Mouse (Mus musculus): ENCODE data around the gene Spata31d1b.
"Not testable (repeated sequence)": the region's sequence is repeated elsewhere in the genome, so short reads cannot be mapped to it uniquely, and the experiment has no call there.

The Spata31d1b gene

GRCm38 (mm10) chr13:59711984-59712383, at the start of gene Spata31d1b:
TSS of gene Spata31d1b (plus strand) at chr13:59712284.
- not testable (repeated sequence) for DNase-seq

GRCm38 (mm10) chr13:59663939-59664712, 48.0 kb upstream of the Spata31d1b start:
- no peak for DNase-seq

- DNase-seq: no peak
Measured at GRCm38 (mm10) chr13:59667763-59668162, 44.3 kb upstream of the Spata31d1b start.

- DNase-seq: peak; percentile 57
Measured at GRCm38 (mm10) chr13:59668501-59669093, 43.5 kb upstream of the Spata31d1b start.

GRCm38 (mm10) chr13:59669946-59670345, 42.1 kb upstream of the Spata31d1b start:
- DNase-seq: no peak

- no peak for DNase-seq
Measured at GRCm38 (mm10) chr13:59671521-59671920, 40.6 kb upstream of the Spata31d1b start.

GRCm38 (mm10) chr13:59672248-59672647, 39.8 kb upstream of the Spata31d1b start:
- DNase-seq: no peak

- no peak for DNase-seq
Measured at GRCm38 (mm10) chr13:59673597-59673996, 38.5 kb upstream of the Spata31d1b start.

GRCm38 (mm10) chr13:59674215-59674614, 37.9 kb upstream of the Spata31d1b start:
- no peak for DNase-seq

GRCm38 (mm10) chr13:59674761-59675150, 37.3 kb upstream of the Spata31d1b start:
- no peak for DNase-seq

- DNase-seq: peak; percentile 71
Measured at GRCm38 (mm10) chr13:59675151-59676011, 36.7 kb upstream of the Spata31d1b start, which contains the start of gene Golm1. TSS of gene Golm1 (minus strand) at chr13:59675811.

GRCm38 (mm10) chr13:59676316-59677229, 35.5 kb upstream of the Spata31d1b start:
- no peak for DNase-seq

- DNase-seq: no peak
Measured at GRCm38 (mm10) chr13:59679306-59679705, 32.8 kb upstream of the Spata31d1b start.

- DNase-seq: no peak
Measured at GRCm38 (mm10) chr13:59679908-59680307, 32.2 kb upstream of the Spata31d1b start.

GRCm38 (mm10) chr13:59682629-59683028, 29.5 kb upstream of the Spata31d1b start:
- DNase-seq: no peak

GRCm38 (mm10) chr13:59685236-59685635, 26.8 kb upstream of the Spata31d1b start:
- no peak for DNase-seq

GRCm38 (mm10) chr13:59688338-59688770, 23.7 kb upstream of the Spata31d1b start:
- DNase-seq: peak; percentile 28

GRCm38 (mm10) chr13:59689313-59689712, 22.8 kb upstream of the Spata31d1b start:
- DNase-seq: no peak

- DNase-seq: no peak
Measured at GRCm38 (mm10) chr13:59689843-59690242, 22.2 kb upstream of the Spata31d1b start.

- no peak for DNase-seq
Measured at GRCm38 (mm10) chr13:59690576-59690975, 21.5 kb upstream of the Spata31d1b start.

- DNase-seq: no peak
Measured at GRCm38 (mm10) chr13:59691478-59691877, 20.6 kb upstream of the Spata31d1b start.

- DNase-seq: no peak
Measured at GRCm38 (mm10) chr13:59694008-59694407, 18.1 kb upstream of the Spata31d1b start, which contains the start of gene 4921517D22Rik. TSS of gene 4921517D22Rik (minus strand) at chr13:59694108.
